Mouse (Mus musculus): ENCODE results near the gene Ints1.

Ints1 gene

DNA sequence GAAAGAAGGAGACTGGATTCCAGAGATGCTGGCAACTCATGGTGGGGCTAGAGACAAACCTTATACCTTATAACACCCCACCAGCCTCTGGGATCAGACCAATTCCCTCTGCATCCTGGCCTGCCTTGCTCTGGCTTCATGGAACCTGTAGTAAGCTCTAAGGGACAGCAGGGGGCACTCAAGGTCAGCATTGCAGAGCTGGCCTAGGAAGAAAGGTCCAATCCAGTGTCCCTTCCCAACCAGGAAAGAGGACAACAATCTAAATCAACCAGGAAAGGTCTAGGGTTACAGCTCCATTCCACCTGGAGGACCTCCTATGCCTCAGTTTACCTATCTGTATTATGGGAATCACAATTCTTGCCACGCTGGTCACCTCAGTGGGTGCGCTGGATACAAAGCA lies 57.8 kb downstream of the Ints1 start:
- DNase-seq (ENCODE audit: low spot score in 2 of 2): peak; percentile 50 to 67

DNA sequence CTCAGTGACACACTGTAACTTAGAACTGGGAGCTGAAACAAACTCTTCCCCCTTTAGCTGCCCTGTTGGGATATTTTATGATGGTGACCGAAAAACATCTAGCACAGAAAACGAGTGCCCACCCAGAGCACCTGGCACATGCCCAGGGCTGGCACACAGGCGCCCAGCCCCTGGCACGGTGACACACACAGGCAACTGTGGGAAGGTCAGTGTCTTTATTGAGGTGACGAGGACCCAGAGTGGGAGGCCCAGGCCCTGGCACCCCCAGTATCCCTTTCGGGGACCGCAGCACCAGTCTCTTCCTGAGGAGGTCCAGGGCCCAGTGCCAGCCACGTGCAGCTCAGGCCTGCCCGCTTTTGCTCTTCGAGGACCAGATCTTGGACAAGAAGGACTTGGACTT lies 69.0 kb downstream of the Ints1 start:
- DNase-seq (ENCODE audit: low spot score in 2 of 2): no peak

DNA sequence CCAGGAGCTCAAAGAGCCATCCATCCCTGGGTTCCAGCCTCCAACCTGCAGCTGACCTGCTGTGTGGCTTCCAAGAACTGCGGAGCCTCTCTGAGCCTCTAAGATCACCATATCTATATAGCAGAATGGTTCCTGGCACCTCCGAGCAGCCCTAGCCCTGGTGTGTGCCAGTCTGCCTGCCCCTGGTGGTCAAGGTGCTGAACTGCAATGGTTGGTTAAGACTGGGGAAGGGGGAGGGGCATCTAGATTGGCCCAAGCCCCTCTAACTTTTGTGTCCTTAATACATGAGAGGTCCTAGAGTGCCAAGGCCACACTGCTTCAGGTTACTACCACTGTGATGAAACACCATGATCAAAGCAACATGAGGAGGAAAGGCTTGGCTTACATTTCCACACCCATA lies 72.6 kb downstream of the Ints1 start:
- no peak for DNase-seq (ENCODE audit: low spot score in 2 of 2)

DNA sequence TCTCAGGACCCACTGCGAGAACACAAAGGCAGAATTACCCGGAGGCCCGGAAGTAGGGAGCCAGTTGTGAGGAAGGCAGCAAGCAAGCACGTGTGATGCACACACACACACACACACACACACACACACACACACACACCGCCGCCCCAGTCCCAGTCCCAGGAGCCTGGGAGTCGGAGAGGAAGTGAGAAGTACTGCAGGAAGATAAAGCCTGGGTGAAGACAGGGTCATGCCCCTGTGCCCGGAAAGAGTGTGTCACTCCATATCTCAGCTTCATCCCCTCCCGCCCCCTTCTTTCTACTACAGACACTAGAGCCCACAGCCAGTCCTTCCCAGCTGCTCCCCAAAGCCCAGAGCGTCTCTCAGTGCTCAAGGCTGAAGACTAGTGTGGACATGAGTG lies 73.2 kb downstream of the Ints1 start:
- DNase-seq (ENCODE audit: low spot score in 2 of 2): no peak

Data from heart, adult 9 months (tissue).